Mouse (Mus musculus) ES-E14 (cell line): ENCODE data around the gene Lysmd3.

ENCODE experiments used
- MAFK ChIP-seq: IDR thresholded peaks from 2 replicates; pipeline ENCODE4 v1.6.1; 2014; ENCODE audit warnings: mild to moderate bottlenecking, low read depth, low read length, inconsistent platforms; ENCODE audit not compliant: insufficient read depth
- ZC3H11A ChIP-seq: IDR thresholded peaks from 2 replicates; pipeline ENCODE4 v1.6.1; 2012; ENCODE audit warnings: low read depth, mild to moderate bottlenecking, inconsistent platforms, low read length, borderline replicate concordance
- ZNF384 ChIP-seq: IDR thresholded peaks from 2 replicates; pipeline ENCODE4 v1.6.1; 2012; ENCODE audit warnings: low read depth, low read length, inconsistent platforms

GRCm38 (mm10) chr13:81683107-81683506 is 25.6 kb downstream of the Lysmd3 start:
- no peak for TF ChIP-seq MAFK
- TF ChIP-seq ZC3H11A = no peak
- no peak for TF ChIP-seq ZNF384
